Mouse (Mus musculus) neutrophil, adult 65 days (primary cell): ENCODE data around the gene Scml4. TPM values are rescaled to one million over a fixed set of nuclear protein-coding genes. Genes with fewer than 3 reads are reported as not detected.

Experiments used
- total RNA-seq: library from RNA; stranded (reverse); gene quantifications from 2 replicates; pipeline ENCODE4 v1.2.4, GENCODE M21; 2023

Gene Scml4
- total RNA-seq, result 1.1 and 2.8 TPM in 2 replicates

DNA sequence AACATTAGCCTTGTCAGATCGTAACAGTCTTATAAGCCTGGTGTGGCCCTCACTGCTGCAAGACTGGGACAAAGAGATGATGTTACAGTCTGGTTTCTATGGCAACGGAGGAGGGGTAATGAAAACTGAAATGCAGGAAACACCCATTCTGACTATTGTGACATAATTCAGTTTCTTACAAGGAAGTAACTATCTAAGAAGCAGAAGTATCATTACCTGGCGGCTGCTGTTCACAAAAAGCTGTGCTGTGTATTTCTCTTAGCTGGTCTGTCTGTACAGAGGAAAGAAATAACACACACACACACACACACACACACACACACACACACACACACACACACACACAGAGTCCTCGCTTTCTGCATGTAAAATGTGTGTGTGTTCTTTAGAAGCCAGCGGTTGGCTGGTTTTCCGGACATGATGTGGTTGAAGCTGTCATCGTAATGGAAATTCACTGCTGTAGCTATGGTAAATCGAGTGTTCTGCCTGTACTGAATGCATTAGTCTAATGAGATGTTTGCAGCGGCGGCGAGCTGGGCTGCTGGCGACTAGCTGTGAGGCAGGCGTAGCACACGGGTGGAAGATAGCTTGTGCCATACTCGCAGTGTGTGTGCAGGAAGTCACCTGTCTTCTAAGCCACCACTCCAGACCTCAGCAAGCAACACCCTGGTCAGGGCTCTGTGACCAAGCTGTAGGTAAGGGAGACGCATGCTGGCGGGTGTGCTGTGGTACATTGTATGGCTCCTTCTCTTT is at the start of gene Scml4:
Scml4 (plus strand) TSS at position 212 of the 753 bp plus-strand sequence.

Other genes starting within 250 kb of the Scml4 start
- gene Sec63, start 98.9 kb upstream of the Scml4 start, total RNA-seq, result 32.1 and 36.0 TPM in 2 replicates